18 mouse cellular contexts compared by ENCODE assay signal in genomic region chr14:49568369-49568768, GRCm38 (mm10). TPM values are rescaled to one million over a fixed set of nuclear protein-coding genes. Genes with fewer than 3 reads are reported as not detected.
"Had no signal": no experiment of that assay in that cellular context is flagged by ENCODE, and none has a peak within 500 bp of the region (broad histone marks: within the 10 kb centered on the region; RNA-seq: fewer than 3 reads in every experiment).

No protein-coding gene starts in this region.

- H3K9ac ChIP-seq: limb, embryonic 13.5 days; liver, embryonic 15.5 days; lung, embryonic 14.5 days; midbrain, embryonic 12.5 days had no signal

- H3K4me3 ChIP-seq: left cerebral cortex, adult 2 months; limb, embryonic 13.5 days; liver, embryonic 15.5 days; megakaryocyte, embryonic 14.5 days; midbrain, embryonic 12.5 days had no signal

- H3K36me3 ChIP-seq: limb, embryonic 13.5 days; liver, embryonic 15.5 days; midbrain, embryonic 12.5 days had no signal

- H3K27me3 ChIP-seq: limb, embryonic 13.5 days; liver, embryonic 15.5 days; megakaryocyte, embryonic 14.5 days; midbrain, embryonic 12.5 days had no signal

- DNase-seq: kidney, adult 8-10 months; kidney, postnatal 25 days; left cerebral cortex, postnatal 4 days; lung, embryonic 14.5 days; lung, postnatal 10 days; spleen, adult 18-20 months; thymus, adult 18-20 months; thymus, postnatal 14 days had no signal

- ATAC-seq: intestine, postnatal 0 days; midbrain, embryonic 16.5 days had no signal

- H3K4me1 ChIP-seq: limb, embryonic 13.5 days; liver, embryonic 15.5 days; megakaryocyte, embryonic 14.5 days; midbrain, embryonic 12.5 days had no signal

- H3K27ac ChIP-seq: left cerebral cortex, adult 2 months; limb, embryonic 13.5 days; liver, embryonic 15.5 days; macrophage; midbrain, embryonic 12.5 days had no signal

- H3K4me2 ChIP-seq: limb, embryonic 13.5 days; liver, embryonic 11.5 days; liver, embryonic 15.5 days; lung, embryonic 14.5 days; midbrain, embryonic 12.5 days had no signal

- H3K9me3 ChIP-seq: limb, embryonic 13.5 days; liver, embryonic 15.5 days; megakaryocyte, embryonic 14.5 days; midbrain, embryonic 12.5 days had no signal

RNA-seq across cellular contexts. Expression of gene Slc35f4, which starts 42.5 kb away (rescaled TPM):
- polyA plus RNA-seq: kidney, embryonic 16.5 days; liver, embryonic 15.5 days; lung, embryonic 14.5 days; macrophage had no signal
